Mouse (Mus musculus) lung, embryonic 14.5 days (tissue): ENCODE data around the gene Trmt112. TPM values are rescaled to one million over a fixed set of nuclear protein-coding genes. Genes with fewer than 3 reads are reported as not detected.
"Not testable (repeated sequence)": the region's sequence is repeated elsewhere in the genome, so short reads cannot be mapped to it uniquely, and the experiment has no call there.

Experiments
- ATAC-seq: fragments of 200-750 bp; cut with Nextera tagmentation; 2 replicates; pipeline ENCODE4 v1.8.0; 2017; ENCODE audit warnings: mild to moderate bottlenecking, moderate TSS enrichment, moderate library complexity; ENCODE audit not compliant: insufficient read depth
- DNase-seq: peaks from one replicate; pipeline ENCODE4 v3.0.0-alpha.2; 2015
- H3K27ac ChIP-seq: fragments of 300-500 bp; sonication (generic); 2 replicates; pipeline ENCODE4 v1.5.1; 2014; ENCODE audit warnings: low read depth, mild to moderate bottlenecking, moderate library complexity
- H3K27me3 ChIP-seq: fragments of 300-500 bp; sonication (generic); 2 replicates; pipeline ENCODE4 v1.6.1; 2014; ENCODE audit warnings: low read length, control low read depth; ENCODE audit not compliant: insufficient read depth
- H3K36me3 ChIP-seq: fragments of 300-500 bp; sonication (generic); 2 replicates; pipeline ENCODE4 v1.6.1; 2014; ENCODE audit warnings: control low read depth; ENCODE audit not compliant: insufficient read depth
- H3K4me1 ChIP-seq: fragments of 300-500 bp; sonication (generic); 2 replicates; pipeline ENCODE4 v1.6.1; 2014; ENCODE audit warnings: antibody characterized with exemption, control low read depth; ENCODE audit not compliant: insufficient read depth
- H3K4me2 ChIP-seq: fragments of 300-500 bp; sonication (generic); 2 replicates; pipeline ENCODE4 v1.6.1; 2014; ENCODE audit warnings: mild to moderate bottlenecking
- H3K4me3 ChIP-seq: fragments of 300-500 bp; sonication (generic); 2 replicates; pipeline ENCODE4 v1.5.1; 2014; ENCODE audit warnings: low read depth, low read length
- H3K9ac ChIP-seq: fragments of 300-500 bp; sonication (generic); 2 replicates; pipeline ENCODE4 v1.6.1; 2014
- H3K9me3 ChIP-seq: fragments of 300-500 bp; sonication (generic); 2 replicates; pipeline ENCODE4 v1.6.1; 2016; ENCODE audit warnings: low read depth, low read length, control low read depth
- CTCF ChIP-seq: IDR thresholded peaks from 2 replicates; pipeline ENCODE4 v1.5.1; 2016; ENCODE audit warnings: antibody characterized with exemption, low read depth
- WGBS: fragments of 180-500 bp; shearing (Covaris S2); extraction: QIAGEN DNeasy Blood & Tissue Kit; methylation state at CpG from one replicate; pipeline ENCODE4 v1.1.7; 2014; 5-methylcytosine and 5-hydroxymethylcytosine counted together
- polyA plus RNA-seq: library from polyadenylated mRNA; unstranded; fragments of >200 nt; fragmentation: Nextera tagmentation; extraction: Ambion mirVana; gene quantifications from 2 replicates; pipeline ENCODE4 v1.2.1, GENCODE M21; 2014

Gene Trmt112
- polyA plus RNA-seq, 1 experiment from 2014 or later = 155 TPM

DNA sequence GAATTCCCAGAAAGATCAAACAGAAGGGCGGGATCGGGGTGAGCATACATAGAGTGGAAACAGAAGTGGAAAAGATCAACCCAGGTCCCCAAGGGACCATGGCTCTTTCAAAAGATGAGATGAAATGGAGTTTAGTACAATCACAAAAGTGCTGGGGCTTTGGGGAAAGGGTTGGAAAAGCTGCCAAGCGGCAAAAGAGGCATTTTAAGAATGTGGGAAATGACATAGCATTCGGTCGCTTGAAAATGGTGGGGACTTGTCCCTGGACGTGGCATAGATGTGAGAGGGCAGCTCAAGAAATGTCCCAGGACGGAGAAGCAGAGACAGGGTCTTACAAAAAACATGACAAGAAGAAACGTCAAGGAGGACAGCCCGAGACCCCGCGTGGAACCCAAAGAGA is 477 bp upstream of the Trmt112 start:
- 4% methylated on average over 11 of the region's 11 CpGs for WGBS

DNA sequence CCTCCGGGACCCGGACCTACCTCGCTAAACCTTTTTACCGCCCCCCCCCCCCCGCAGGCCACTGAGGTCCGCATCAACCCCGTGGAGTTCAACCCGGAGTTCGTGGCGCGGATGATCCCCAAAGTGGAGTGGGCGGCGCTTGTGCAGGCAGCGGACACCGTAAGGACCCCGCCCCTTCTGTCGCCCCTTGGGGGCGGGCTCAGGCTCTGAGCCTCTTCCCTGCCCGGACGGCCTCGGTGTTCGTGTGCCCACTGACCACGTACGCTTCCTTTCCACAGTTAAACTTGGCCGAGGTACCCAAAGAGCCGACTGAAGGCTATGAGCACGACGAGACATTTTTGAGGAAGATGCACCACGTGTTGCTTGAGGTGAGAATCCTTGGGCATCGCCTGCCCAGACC is 808 bp downstream of the Trmt112 start:
- H3K9ac ChIP-seq = peak overlapping the region; percentile 65
- under 1% methylated on average over 30 of the region's 30 CpGs for WGBS
- ATAC-seq = peak; percentile 40
- peaks cover 47% of the 10 kb centered on the region for H3K36me3 ChIP-seq
- H3K4me1 ChIP-seq, H3K27me3 ChIP-seq, H3K9me3 ChIP-seq: not testable (repeated sequence)
- H3K4me2 ChIP-seq = peak overlapping the region; percentile 86
- DNase-seq = peak; percentile 83
- H3K27ac ChIP-seq = peak overlapping the region; percentile 99
- H3K4me3 ChIP-seq = peak overlapping the region; percentile 70

More for the DNA sequence above, 477 bp upstream of the Trmt112 start:
- Histone ChIP-seq H3K9ac (peak overlapping the region; percentile 65), H3K4me3 (peak overlapping the region; percentile 70), H3K4me2 (peak overlapping the region; percentile 86), H3K9me3 (no peaks in the 10 kb centered on the region), H3K36me3 (peaks cover 51% of the 10 kb centered on the region), H3K27ac (peak overlapping the region; percentile 99), H3K27me3 (no peaks in the 10 kb centered on the region), H3K4me1 (no peaks in the 10 kb centered on the region)
- peak; percentile 54 for DNase-seq
- no peak for TF ChIP-seq CTCF
- no peak for ATAC-seq

DNA sequence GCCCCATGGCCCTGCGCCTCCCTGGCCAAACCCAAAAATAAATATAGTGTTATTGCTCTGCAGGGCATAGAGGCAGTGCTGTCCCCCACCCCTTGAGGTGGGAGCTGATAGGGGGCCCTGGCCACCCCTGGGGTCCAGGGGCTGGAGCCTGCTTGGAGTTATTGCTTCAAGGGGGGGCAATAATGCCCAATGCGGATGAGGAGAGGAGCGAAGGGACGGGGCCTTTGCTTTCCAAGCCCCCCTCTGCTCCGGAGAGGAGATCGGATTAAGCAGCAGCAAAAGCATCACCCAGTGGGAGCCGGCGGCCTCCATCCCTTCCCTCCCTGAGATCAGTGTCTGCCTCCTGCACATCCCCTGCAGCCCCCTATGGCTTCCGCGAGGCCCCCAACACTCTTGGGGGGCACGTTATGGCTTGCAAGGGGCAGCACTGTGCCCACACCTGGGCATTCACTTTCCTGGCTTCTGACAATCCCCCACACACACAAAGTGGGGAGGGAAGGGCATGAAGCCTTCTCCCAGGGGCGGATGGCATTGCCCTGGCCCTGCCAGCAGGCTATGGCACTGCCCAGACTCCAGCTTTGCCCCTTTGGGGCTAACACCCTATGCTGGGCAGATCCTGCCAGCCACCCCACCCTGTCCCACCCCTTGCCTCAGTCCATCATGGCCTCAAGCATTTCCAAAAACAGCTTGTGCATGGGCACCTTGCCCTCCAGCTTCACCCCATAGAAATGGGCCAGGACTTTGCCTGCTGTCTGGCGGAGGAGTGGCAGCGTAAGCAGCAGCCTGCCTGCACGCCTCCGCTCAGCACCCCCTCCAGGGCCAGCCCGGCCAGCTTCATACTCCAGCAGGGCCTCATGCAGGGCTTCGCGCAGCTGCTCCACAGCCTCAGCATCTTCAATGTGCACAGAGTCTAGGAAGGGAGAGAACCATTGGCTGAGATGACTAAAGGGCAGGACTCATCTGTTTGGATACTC is 1.9 kb downstream of the Trmt112 start:
- Histone ChIP-seq H3K9me3 (no peaks in the 10 kb centered on the region), H3K9ac (peak overlapping the region; percentile 36; the same call in 1 of the 2 replicates), H3K27ac (no peak overlapping the region), H3K4me1 (no peaks in the 10 kb centered on the region), H3K27me3 (no peaks in the 10 kb centered on the region), H3K36me3 (peaks cover 37% of the 10 kb centered on the region), H3K4me3 (peak overlapping the region; percentile 70), H3K4me2 (peak overlapping the region; percentile 86)
- no peak for DNase-seq
- 81% methylated on average over 19 of the region's 19 CpGs for WGBS
- ATAC-seq = no peak
- TF ChIP-seq CTCF = no peak

DNA sequence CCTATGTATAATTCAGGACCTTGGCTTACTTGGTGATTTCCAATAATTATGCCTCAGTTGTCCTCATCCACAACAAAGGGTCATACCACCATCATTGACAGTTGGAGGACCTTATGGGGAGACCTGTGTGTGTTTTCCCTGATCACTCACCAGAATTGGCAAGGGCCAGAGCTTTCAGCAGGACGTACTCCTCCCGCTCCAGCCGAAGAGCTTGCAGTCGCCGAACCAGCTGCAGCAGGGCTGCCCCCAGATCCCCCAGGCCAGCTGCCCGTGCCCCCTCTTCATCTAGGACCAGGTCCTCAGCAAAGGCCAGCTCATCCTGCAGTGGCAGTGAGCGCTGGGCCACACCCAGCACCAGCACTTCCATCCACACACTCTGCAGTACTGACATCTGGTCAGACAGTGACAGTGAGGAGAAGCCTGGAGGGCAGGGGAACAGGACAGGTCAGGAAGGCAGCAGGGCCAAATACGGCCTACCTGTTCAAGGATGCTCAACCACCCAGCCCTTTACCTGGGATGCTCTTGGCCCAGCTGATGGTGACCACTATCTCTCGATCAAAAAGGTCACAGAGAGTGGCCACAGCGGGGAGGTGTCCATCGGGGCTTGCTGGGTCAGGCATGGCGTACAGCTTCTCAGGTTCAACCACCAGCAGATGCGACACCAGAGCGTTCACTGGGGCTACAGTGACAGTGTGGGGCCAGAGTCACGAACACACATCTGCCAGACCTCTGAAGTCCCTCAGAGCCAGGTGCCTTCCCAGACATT is 2.9 kb downstream of the Trmt112 start:
- Histone ChIP-seq H3K9me3 (no peaks in the 10 kb centered on the region), H3K36me3 (peaks cover 27% of the 10 kb centered on the region), H3K27me3 (no peaks in the 10 kb centered on the region), H3K4me3 (0 out of 2 replicates have a peak overlapping the region, but pooled peaks have one; percentile 3), H3K4me2 (no peak overlapping the region), H3K9ac (no peak overlapping the region), H3K4me1 (no peaks in the 10 kb centered on the region), H3K27ac (no peak overlapping the region)
- TF ChIP-seq CTCF = no peak
- ATAC-seq (no peak), DNase-seq (no peak)
- 89% methylated on average over 15 of the region's 15 CpGs for WGBS

DNA sequence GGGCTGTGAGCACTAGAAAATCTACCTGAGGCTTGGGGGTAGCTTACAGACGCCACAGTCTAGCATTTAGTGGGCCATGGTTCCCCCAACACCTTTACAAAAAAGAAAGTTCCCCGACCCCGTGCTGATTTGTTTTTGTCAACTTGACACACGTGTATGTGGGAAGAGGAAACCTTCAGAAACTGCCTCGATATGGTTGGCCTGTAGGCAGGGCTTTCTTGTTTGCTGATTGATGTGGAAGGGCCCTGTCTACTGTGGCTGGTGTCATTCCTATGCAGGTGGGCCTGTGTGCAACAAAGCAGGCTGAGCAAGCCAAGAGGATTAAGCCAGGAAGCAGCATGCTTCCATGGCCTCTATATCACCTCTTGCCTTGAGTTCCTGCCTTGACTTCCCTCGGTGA is 3.5 kb downstream of the Trmt112 start:
- WGBS = 73% methylated on average over 6 of the region's 6 CpGs

DNA sequence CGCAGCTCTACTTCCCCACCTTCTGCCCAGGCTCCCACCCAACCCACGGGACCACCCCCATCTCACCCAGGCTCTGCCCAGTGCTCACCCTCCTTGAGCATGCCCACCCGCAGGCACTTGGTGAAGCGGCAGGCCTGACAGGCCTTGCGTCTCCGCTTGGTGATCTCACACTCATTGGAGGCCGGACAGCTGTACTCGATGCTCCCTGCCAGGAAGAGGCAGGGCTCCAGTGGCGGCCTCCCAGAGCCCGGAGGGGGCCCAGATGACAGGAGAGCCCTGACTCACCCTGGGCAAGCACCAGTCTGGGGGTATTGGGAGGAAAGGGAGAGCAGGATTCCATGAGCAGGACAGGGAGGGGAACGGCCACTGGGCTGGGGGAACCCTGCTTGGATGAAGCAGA is 4.5 kb downstream of the Trmt112 start:
- 75% methylated on average over 11 of the region's 11 CpGs for WGBS
- Histone ChIP-seq H3K27ac (no peak overlapping the region), H3K27me3 (no peaks in the 10 kb centered on the region), H3K9ac (no peak overlapping the region), H3K4me1 (no peaks in the 10 kb centered on the region), H3K4me2 (no peak overlapping the region), H3K36me3 (peaks cover 29% of the 10 kb centered on the region), H3K4me3 (no peak overlapping the region), H3K9me3 (no peaks in the 10 kb centered on the region)
- ATAC-seq = no peak
- no peak for TF ChIP-seq CTCF
- no peak for DNase-seq

More for the DNA sequence above, 3.5 kb downstream of the Trmt112 start:
- H3K36me3 ChIP-seq = peaks cover 27% of the 10 kb centered on the region
- no peak overlapping the region for H3K4me3 ChIP-seq
- TF ChIP-seq CTCF = no peak
- H3K4me1 ChIP-seq = no peaks in the 10 kb centered on the region
- no peaks in the 10 kb centered on the region for H3K27me3 ChIP-seq
- ATAC-seq = no peak
- H3K9me3 ChIP-seq = no peaks in the 10 kb centered on the region
- DNase-seq = no peak
- no peak overlapping the region for H3K9ac ChIP-seq
- no peak overlapping the region for H3K27ac ChIP-seq
- H3K4me2 ChIP-seq = no peak overlapping the region

DNA sequence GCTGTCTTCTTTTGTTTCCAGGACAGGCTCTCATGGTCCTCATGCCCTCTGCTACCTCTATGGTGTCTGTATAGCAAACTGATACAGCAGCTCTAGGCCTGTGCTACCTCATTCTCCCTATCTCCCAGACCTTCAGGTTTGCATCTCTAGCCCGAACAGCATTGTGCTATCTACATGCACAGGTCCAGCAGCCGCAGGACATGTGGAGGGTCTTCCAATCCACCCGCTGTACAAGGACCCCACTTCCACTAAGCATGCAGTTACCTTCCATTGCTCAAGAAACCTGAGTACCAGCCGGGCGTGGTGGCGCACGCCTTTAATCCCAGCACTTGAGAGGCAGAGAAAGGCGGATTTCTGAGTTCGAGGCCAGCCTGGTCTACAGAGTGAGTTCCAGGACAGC is 5.0 kb downstream of the Trmt112 start:
- Histone ChIP-seq H3K4me1 (no peaks in the 10 kb centered on the region), H3K4me3 (no peak overlapping the region), H3K27ac (no peak overlapping the region), H3K36me3 (peaks cover 29% of the 10 kb centered on the region), H3K9me3 (no peaks in the 10 kb centered on the region), H3K27me3 (no peaks in the 10 kb centered on the region), H3K9ac (no peak overlapping the region), H3K4me2 (no peak overlapping the region)
- ATAC-seq (no peak), DNase-seq (no peak)
- TF ChIP-seq CTCF = no peak
- WGBS = 89% methylated on average over 9 of the region's 9 CpGs
